Mouse (Mus musculus) cerebellum, adult (tissue): ENCODE measurements around the gene Wfdc21.

Experiments
- ATAC-seq: cut with Nextera tagmentation; 2 replicates; pipeline ENCODE4 v1.9.2; 2017; ENCODE audit warnings: mild to moderate bottlenecking, moderate library complexity, mixed read lengths; ENCODE audit not compliant: insufficient number of reproducible peaks, low FRiP score, low TSS enrichment

The Wfdc21 gene

GRCm38 (mm10) chr11:83747376-83748265, 881 bp downstream of the Wfdc21 start:
- no peak for ATAC-seq

DNA sequence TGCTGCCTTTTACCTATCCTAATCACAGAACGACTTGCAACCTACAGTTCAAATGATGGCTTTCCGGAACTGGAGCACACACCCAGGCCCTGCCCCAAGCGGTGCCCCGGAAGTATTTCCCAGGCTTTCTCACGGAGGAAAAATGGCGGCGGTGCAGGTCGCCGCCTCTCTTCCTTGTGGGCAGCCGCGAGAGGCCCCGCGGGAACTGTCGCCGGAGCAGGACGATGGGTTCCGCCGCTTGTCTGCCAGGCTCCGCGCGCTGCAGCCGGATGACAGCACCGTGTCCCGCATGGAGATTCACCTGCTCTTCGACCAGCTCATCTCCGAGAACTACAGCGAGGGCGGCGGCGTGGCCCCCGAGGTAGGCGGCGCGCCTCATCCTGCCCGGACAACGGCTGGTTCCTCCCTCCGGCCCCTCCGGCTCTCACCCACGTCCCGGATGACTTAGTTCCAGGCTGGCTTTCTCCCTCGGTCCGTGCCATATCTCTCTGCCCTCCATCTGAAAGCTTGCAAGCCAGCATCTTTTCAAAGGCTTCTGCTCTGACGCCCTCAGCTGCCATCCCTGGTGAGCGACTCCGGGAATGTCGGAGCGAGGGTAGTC, 6.9 kb downstream of the Wfdc21 start, which contains the start of gene Heatr6:
TSS of gene Heatr6 (plus strand) at position 116 of the 601 bp plus-strand sequence.
- peak; percentile 96 for ATAC-seq

DNA sequence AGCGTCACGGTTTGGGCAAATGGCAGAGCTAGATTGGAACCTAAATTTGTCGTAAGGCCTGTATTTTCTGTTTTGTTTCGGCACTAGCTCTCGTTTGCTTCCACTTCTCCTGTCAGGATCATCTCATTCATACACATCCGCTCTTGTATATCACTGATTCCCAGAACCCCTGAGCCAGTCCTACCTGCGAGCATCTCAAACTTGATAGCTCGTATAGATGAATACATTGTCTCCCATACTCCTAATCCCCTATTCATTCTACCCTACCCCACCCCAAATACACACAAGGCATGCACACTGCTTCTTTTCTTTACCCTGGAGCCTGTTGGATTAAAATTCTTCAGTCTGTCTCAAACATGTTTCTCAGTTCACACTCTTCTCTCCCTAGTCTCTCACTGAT, 7.5 kb downstream of the Wfdc21 start:
- no peak for ATAC-seq

GRCm38 (mm10) chr11:83767306-83767705, 20.6 kb downstream of the Wfdc21 start:
- ATAC-seq, result no peak

- no peak for ATAC-seq
Observed at GRCm38 (mm10) chr11:83768976-83769375, 22.2 kb downstream of the Wfdc21 start.

DNA sequence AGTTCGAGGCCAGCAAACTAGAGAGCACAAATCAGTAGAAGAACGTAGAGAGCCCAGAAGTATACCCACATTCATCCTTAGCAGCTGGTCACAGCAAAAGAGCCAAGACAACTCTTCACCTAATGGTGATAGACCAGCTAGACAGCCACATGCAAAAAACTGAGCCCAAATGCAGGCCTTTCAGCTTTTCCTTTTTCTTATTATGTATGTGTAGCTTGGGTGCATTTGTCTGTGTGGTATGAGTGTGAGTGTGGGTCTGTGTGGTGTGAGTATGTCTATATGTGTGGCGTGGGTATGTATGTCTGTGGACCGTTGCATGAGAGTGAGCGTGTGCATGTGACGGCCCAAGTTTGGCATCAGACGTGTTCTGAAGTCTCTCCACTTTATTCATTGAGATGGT, 24.3 kb downstream of the Wfdc21 start:
- ATAC-seq, result no peak

- ATAC-seq, result no peak
Observed at GRCm38 (mm10) chr11:83772341-83772740, 25.6 kb downstream of the Wfdc21 start.

DNA sequence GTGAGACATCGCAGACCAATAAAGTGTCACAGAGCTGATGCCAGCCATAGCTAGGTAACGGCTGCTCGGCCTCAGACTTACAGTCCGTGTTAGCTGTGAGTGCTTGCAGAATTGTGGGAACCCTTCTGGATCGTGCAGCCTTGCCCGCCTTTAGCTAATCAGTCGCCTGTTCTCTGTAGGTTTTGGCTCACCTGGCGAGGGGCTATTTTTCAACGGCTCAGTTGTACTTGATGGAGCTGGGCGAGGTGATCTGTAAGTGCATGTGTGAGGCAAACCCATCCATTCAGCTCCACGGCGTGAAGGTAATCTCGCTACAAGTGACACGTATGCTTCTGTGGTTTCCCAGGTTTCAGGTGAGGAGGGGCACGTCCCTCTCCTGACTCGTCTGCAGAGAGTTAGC, 27.0 kb downstream of the Wfdc21 start:
- ATAC-seq, result no peak

GRCm38 (mm10) chr11:83774324-83774723, 27.6 kb downstream of the Wfdc21 start:
- ATAC-seq, result no peak

- no peak for ATAC-seq
Observed at GRCm38 (mm10) chr11:83776798-83777197, 30.1 kb downstream of the Wfdc21 start.

DNA sequence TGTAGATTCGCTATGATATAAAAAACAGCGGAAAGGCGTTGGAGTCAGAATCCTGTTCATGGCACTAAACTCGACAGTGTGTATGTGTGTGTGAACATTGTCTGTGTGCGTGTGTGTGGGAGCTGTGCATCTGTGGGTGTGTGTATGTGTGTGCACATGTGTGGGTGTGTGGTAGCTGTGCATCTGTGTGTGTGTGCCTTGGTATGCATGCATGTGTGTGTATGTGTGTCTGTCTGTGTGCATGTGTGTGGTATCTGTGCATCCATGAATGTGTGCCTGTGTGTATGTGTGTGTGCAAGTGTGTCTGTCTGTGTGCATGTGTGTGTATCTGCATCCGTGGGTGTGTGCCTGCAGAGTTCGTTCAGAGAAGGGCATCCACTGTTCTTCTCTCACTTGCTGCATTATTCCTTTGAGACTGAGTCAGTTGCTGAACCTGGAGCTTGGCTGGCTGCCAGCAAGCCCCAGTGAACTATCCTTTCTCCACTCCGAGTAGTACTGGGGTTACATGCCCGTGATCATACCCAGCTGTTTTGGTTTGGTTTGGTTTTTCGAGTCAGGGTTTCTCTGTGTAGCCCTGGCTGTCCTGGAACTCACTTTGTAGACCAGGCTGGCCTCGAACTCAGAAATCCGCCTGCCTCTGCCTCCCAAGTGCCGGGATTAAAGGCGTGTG, 37.3 kb downstream of the Wfdc21 start:
- ATAC-seq, result no peak

- ATAC-seq, result no peak
Observed at GRCm38 (mm10) chr11:83784661-83785060, 37.9 kb downstream of the Wfdc21 start.

- no peak for ATAC-seq
Observed at GRCm38 (mm10) chr11:83785366-83785765, 38.6 kb downstream of the Wfdc21 start.

DNA sequence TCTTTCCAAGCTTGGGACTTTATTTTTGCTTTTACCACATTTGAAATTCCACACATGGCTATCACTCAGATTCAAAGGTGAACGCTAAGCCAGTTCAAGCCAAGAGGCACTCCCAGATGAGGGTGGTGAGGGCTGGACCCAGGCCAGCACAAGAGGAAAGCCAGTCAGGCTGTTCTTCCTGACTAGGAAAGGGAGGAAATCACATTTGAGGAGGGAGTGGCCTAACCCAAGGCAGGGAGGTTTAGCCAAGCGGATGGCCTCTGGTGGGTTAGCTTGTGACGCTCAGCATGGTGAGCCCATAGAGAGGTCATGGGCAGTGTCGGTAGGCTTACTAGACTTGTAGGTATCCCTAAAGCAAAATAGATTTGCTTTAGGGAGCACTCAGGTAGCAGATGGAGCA, 40.1 kb downstream of the Wfdc21 start:
- ATAC-seq, result no peak

- ATAC-seq, result no peak
Observed at GRCm38 (mm10) chr11:83787401-83788021, 40.8 kb downstream of the Wfdc21 start.

DNA sequence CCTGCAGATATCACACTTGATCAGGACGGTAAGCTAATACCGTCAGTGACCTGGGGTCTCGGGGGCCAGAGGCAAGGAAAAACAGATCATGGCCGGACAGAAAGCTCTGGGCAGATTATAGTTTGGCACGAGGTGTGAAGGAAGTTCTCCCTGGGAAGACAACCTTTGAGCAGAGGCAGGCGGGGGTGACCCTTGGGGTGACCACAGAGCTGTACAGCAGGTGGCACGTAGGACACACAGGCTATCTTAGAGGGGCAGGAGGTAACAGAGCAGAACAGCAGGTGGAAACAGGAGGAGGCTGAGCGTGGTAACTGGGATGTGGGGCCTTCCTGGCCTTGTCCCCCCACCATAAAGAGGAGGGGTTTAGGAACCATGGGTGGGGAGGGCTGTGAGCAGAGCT, 41.6 kb downstream of the Wfdc21 start:
- ATAC-seq, result no peak

DNA sequence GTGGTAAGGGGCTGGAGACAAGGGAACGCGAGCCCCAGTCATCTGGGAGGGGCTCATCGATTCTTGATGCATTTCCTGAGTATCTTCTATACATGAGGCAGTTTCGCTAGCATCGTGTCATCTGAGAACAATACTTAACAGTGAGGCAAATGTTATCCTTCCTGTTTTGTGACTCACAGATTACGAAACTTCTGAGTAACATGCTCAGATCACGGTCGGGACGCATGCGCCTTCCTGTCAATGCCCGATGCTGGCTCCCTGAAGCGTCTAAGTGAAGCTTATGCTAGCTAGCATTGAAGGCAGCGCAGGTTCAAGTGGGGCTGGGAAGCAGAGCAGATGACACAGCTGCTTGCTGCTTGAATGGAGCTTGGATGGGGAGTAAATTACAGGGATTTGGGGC, 42.5 kb downstream of the Wfdc21 start:
- ATAC-seq, result no peak

- ATAC-seq, result no peak
Observed at GRCm38 (mm10) chr11:83791133-83791532, 44.4 kb downstream of the Wfdc21 start.

DNA sequence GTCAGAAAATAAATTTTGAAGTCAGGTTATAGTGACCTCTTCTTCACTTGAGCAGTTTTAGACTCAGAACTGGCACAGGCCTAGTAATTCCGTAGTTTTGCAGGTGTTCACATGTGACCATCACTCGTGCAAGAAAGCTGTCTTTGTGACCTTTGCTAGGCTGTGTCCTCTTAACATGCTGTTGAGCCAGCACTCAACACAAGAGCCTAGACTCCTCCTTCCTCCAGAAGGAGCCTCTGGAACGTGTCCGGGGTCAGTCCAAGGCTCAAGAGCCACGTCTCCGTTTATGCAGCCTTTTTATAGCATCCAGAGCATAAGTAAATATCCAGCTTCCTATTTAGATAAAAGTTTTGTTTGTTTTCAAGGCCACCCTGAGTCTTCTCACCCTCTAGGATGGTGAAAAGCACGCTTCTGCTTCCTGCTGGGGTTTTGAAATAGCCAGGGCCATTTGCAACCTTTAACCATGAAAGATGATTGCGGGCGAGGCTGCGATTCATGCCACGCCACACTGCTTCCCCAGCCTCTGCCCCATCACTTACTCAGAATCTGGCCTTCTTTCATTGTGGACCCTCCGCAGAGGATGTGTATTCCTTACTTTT, 45.7 kb downstream of the Wfdc21 start:
- ATAC-seq, result no peak

DNA sequence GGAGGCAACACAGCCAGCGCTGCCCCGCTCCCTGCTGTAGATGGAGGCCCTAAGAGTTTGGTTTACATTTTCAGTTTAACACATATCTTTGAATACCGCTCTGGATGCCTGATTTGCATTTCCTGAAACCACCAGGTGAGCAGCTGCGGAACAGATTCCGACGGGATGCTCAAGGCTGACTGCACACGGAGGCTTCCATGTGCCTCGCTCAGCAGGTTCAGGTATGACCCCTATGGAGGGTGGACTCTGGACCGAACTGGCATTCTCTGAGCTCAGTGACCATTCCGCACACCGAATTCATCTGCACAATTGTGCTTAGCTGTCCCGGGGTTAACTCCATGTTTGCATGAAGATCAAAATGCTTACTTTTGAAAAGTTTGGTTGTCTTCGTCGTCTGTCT, 46.5 kb downstream of the Wfdc21 start:
- no peak for ATAC-seq
